Mouse (Mus musculus) thymus, adult 18-20 months (tissue): ENCODE results near the gene H2-Eb2.

Experiments used
- DNase-seq, 2 experiments: peaks; one replicate each; pipeline ENCODE4 v3.0.0; 2022; ENCODE audit warnings: mixed read lengths in 2 of 2

Gene H2-Eb2

DNA sequence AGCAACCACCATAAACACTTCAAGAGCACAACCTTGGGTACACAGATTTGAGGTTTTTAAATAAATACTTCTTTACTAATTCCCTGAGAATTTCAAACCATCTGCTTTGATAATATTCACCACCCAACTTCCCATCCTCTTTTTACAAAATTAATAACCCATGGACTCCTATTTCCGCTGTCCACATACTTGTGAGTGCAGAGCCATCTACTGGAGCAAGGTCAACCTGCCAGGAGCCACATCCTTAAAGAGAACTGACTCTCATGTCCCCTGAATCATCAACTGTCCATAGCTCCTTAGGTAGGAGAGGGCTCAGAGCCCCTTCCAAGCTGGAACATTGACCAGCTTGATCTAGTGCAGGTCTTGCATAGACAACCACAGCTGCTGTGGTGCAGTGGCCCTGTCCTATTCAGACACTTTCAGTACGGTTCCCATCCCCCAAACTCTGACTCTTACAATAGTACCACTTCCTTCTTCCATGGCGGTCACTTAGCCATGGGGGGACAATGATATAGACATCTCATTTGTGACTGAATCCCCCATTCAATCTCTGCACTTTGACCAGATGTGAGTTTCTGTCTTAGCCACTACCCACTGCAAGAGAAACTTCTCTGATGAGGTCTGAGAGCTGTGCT, 38.3 kb downstream of the H2-Eb2 start:
- DNase-seq, result no peak

DNA sequence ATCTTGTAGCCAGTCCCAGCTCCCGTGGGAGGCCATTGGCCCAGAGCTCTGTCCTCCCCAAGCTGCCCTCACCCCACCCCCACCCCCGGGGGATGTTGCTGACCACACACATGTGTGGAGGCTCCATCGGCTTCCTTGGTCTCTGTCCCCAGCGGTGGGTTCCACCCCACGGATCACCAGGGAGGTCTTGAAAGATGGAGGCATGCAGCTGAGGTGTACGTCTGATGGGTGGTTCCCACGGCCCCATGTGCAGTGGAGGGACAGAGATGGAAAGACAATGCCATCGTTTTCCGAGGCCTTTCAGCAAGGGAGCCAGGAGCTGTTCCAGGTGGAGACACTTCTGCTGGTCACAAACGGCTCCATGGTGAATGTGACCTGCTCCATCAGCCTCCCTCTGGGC, 39.6 kb downstream of the H2-Eb2 start:
- no peak for DNase-seq

DNA sequence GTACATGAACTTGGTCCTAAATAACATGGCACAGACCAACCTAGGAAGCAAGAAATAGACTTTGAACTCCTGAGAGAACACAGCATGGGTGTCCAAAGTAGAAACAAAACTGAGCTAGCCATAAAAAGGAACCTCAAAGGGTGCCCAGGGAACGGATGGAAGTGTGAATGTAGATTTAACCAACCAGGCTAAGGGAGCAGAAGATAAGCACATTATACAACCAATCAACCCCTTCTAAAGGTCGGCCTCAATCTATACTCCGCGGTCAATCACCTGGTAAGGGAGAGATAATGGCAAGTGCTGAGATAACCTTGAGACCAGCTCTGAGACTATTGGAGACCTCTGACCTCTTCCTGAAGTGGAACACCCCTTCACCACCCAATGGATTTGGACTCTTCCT, 45.1 kb downstream of the H2-Eb2 start:
- no peak for DNase-seq

DNA sequence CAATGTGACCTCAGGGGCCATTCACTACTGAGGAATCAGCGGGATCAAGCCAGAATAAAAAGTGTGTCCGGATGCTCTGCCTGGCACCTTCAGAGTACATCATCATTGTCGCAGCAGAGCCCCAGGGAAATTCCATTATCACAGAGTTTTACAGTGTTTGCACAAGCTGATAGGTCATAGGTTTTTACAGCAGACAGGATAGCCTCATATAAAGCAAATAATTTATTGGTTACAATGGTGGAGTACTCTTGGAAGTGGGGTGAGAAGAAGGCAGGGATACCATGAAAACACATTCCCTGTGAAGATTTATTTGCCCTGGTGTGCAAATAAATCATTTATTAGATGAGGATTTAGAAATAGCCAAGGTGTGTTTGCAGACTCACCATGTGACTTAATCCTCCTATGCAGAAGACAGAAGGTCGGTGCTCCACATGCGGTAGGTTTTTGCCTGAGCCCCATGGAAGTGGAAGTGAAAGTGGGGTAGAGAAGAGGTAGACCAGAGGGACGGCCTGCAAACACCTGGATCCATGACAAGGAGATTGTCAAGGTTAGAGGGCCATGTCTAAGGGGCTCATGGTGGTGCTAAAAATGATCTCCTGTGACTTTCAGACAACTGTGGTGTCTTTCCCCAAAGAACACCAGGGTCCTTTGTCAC, 47.7 kb downstream of the H2-Eb2 start:
- no peak for DNase-seq

DNA sequence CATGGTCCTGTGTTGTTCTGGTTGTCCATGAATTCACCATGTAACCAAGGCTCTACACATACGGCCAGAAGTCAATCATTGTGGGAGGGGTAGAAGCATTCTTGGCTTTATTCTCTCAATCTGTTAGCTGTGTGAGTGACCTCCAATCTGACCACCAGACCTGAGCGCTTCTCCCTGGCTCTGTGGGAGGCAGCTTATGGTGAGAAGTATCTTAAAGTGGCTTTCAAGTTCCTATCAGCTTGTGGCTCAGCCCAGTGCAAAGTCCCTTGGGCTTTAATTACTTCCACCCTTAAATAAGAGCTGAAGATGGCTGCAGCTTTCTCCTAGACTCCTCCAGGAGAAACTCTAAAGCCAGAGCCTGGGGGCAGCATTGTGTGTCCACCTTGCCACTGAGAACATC, 51.4 kb downstream of the H2-Eb2 start, which contains the start of gene Btnl1:
Btnl1 (plus strand) TSS at position 286 of the 400 bp plus-strand sequence.
- no peak for DNase-seq

DNA sequence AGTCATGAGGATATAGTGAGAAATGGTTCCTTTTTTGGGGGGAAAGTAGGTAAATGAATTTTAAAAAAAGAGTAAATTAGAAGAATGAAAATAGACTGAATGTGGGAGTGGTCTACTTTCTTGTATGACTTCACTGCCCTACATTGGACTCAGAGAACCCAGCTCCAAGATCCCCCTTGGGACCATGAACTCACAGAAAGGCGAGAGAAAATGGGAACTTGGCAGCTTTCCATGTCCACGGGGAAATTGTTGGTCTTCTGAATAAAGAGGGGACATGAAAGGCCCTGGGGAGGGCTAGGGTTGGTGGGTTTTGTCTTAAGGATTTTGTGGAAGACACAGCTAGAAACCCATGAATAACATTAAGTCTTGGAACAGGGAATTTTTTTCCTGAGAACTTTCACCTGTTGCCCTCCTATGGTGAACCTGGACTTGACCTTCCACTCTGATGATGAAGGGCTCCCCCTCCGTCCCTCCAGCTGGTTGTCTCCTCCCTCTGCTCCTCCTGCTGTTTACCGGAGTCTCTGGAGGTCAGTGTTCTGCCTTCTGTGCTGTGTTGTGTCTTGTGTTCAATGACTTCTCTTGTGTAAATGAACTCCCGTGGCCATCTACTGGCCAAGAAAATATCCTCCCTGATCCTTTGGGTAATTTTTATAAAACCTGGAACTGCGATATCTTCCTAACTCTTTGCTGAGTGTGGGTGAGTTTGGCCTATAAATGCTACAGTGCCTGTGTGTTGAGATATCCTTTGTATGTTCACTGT, 52.2 kb downstream of the H2-Eb2 start:
- no peak for DNase-seq

DNA sequence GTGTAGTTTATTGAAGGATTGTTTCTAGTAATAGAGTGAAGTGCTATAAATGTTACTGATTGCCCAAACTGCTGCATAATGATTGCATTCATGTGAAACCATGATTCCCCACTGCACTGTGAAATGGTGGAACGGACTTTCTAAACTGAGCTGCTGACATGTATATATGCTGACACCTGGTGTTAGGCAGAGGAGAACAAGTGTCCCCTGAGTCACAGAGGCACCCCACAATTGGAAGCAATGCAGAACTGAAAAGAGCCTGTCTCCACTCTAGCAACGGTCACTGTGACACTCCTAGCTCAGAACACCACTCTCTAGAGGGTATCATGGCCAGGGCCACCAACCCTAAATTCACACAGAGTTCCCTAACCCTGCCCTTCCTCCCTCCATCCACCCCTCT, 53.3 kb downstream of the H2-Eb2 start:
- DNase-seq, result no peak

DNA sequence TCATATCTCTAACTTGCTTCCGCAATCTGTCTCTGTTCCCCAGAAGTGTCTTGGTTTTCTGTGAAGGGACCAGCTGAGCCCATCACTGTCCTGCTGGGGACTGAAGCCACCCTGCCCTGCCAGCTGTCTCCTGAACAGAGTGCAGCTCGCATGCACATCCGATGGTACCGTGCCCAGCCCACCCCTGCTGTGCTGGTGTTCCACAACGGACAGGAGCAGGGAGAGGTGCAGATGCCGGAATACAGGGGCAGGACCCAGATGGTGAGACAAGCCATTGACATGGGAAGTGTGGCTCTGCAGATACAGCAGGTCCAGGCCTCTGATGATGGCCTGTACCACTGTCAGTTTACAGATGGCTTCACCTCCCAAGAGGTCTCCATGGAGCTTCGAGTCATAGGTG, 54.0 kb downstream of the H2-Eb2 start:
- DNase-seq, result no peak

DNA sequence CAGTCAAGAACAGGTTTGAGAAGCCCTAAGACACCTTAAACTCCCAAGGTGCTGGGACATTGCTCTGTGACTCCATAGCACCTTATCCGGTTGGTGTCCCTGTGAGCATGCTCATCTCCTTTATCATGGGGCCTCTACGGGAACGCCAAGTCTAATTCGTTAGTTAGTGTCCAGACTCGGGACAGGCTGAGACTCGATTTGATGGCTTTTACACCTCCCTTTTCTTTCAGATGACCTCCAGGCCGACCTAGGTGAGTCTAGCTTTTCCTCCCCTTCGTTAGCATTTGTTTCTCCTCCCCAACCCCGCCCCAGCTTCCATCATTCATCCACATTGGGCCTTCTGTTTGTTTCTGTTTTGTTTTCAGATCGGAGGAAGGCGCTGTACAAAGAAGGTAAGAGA, 56.4 kb downstream of the H2-Eb2 start:
- no peak for DNase-seq

DNA sequence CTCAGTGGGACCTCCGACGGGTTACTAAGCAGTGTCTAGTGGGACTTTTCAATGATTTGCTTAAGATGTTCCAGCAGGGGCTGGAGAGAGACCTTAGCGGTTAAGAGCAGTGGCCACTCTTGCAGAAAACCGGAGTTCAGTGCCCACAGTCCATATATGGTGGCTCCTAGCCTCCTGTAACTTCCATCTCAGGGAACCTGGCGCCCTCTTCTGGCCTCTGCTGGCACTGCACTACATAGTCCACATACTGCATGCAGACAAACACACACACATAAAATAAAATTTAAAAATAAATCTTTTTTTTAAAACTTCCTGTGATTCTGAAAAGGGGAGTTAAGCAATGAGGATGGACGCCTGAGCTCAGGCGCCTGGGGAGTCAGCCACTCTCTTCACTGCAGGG, 57.7 kb downstream of the H2-Eb2 start:
- DNase-seq, result no peak

DNA sequence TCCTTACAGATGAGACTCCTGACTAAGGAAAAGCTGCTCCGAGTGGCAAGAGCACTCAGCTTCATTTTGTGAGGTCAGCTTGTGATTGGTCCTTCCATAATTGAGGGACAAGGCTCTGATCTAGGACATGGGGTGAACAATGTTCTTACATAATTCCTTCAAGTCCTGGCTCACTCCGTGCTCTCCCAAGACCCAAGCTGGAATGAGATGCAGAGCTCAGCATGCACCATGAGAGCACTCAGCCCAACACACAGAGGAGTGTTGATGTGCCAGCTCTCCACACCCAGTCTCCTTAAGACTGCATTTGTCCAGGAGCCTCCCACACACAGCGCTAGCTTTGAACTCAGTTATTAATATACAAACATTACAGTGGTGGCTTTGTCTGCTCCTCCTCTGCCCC, 59.2 kb downstream of the H2-Eb2 start:
- no peak for DNase-seq

DNA sequence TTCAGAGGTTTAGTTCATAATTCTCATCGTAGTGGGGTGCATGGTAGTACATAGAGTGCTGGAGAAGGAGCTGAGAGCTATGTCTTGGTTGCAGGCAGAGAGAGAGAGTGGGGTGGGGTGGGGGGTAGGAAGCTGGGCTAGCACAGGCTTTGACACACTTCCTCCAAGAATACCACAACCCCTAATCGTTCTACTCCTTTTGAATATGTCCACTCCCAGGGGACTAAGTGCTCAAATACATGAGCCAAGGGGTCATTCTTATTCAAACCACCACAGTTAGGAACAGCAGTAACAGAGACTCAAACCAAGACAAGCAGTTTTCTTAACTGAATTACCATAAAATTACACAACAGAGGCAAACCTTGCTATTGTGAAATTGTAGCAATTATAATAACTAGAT, 61.2 kb downstream of the H2-Eb2 start:
- DNase-seq, result no peak

DNA sequence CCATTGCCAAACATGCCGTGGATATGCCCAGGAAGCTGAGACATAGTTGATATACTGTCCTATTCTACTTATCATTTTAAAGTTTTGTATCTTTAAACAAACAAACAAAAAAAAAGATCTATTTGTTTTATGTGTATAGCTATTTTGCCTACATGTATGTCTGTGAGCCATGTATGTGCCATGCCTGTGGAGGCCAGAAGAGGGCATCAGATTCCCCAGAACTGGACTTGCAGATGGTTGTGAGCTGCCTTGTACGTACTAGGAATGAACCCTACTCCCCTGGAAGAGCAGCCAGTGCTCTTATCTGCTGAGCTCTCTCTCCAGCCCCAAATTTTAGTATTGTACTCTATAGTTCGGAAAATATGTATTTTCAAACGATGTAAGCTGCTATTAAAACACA, 63.0 kb downstream of the H2-Eb2 start:
- DNase-seq, result no peak
